Mouse (Mus musculus) C2C12 (cell line): ENCODE measurements at regions not wholly inside any gene's neighbourhood (a gene's known extent, or its start where the extent isn't known, plus 50 kb on each side); places are given as distances from the start of the nearest gene placed in this dataset.

Experiments
- CEBPB ChIP-seq: IDR thresholded peaks from one replicate; pipeline ENCODE4 v1.6.1; 2011; ENCODE audit warnings: low read depth, mild to moderate bottlenecking, control low read depth, moderate library complexity
- CTCF ChIP-seq: IDR thresholded peaks from one replicate; pipeline ENCODE4 v1.5.1; 2011; ENCODE audit not compliant: control insufficient read depth, insufficient read depth, insufficient read length
- FOSL1 ChIP-seq: IDR thresholded peaks from one replicate; pipeline ENCODE4 v1.8.0; 2011; ENCODE audit warnings: mild to moderate bottlenecking, low read length; ENCODE audit not compliant: poor library complexity, insufficient read depth, severe bottlenecking
- MAX ChIP-seq: IDR thresholded peaks from one replicate; pipeline ENCODE4 v1.6.1; 2011; ENCODE audit warnings: mild to moderate bottlenecking, control low read depth
- MYOD1 ChIP-seq: IDR thresholded peaks from one replicate; pipeline ENCODE4 v1.6.1; 2011; ENCODE audit warnings: low read depth; ENCODE audit not compliant: control insufficient read depth, insufficient read length
- MYOG ChIP-seq: IDR thresholded peaks from one replicate; pipeline ENCODE4 v1.6.1; 2011; ENCODE audit not compliant: control insufficient read depth, insufficient read length; ENCODE audit errors: extremely low read depth
- USF1 ChIP-seq: IDR thresholded peaks from one replicate; pipeline ENCODE4 v1.6.1; 2011; ENCODE audit warnings: low read depth, mild to moderate bottlenecking, control low read depth, moderate library complexity

DNA sequence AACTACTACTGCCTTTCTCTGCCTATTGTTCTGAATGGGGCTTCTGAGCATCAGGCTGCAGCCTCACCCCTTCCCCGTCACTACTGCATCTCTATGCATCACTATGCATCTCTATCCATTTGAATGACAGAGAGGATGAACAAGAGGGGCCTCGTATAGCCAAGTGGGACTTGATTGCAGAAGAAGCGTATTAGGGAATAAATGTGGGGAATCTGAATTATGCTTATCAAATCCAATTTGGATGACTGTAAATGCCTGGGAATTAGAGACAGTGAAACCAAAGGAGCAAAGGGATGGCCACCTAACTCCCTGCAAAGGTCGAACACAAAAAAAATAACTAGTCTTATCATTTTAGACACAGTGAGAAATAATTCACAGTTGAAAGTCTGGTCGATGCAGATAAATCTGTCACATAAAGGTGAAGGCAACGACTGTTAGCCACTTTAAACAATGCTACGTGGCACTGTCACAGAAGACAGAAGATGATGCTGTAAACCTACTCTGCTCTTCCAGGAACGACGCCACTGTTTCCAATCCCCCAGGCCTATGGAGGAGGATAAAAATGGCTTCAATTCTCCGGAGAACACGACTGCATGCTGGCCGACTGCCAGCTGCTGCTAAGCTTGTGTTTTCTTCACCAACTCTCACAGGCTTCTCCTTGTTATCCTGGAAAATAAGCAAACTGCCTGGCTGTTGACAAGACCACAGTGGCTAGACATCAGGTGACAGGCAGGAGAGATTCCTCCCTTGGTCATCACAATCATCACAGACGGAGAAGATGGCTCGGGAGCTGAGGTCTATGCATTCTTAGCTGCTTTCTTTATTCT is 213.6 kb upstream of the Akirin2 start:
- no peak for TF ChIP-seq MAX
- no peak for TF ChIP-seq MYOD1
- TF ChIP-seq CTCF: no peak
- TF ChIP-seq USF1: no peak
- TF ChIP-seq MYOG: no peak
- TF ChIP-seq CEBPB: no peak
- TF ChIP-seq FOSL1: no peak
